Mouse (Mus musculus) right cerebral cortex, postnatal 4 days (tissue): ENCODE results near the gene Nrde2.

Experiments
- DNase-seq: peaks from one replicate; pipeline ENCODE4 v3.0.0-alpha.2; 2022

The Nrde2 gene

GRCm38 (mm10) chr12:100122921-100123381, 36.5 kb downstream of the Nrde2 start:
- no peak for DNase-seq

DNA sequence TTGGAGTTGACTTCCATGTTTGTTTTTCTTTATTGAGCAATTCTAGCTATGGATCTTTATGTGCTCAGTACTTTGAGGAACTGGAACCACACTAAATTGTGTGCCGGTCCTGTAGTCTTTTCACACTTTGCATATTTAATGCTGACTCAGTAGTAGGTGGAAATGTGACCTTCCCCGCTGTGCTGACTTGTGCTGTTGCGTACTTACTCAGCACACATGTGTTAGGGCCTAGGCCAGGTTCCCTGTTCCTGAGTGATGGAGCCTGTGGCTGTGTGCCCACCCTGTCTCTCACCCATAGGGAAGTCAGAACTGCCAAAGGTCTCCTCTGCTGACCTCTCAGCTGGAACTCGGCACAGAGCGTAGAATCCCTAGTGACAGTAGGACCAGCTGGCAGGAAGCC, 43.5 kb downstream of the Nrde2 start:
- DNase-seq = no peak

DNA sequence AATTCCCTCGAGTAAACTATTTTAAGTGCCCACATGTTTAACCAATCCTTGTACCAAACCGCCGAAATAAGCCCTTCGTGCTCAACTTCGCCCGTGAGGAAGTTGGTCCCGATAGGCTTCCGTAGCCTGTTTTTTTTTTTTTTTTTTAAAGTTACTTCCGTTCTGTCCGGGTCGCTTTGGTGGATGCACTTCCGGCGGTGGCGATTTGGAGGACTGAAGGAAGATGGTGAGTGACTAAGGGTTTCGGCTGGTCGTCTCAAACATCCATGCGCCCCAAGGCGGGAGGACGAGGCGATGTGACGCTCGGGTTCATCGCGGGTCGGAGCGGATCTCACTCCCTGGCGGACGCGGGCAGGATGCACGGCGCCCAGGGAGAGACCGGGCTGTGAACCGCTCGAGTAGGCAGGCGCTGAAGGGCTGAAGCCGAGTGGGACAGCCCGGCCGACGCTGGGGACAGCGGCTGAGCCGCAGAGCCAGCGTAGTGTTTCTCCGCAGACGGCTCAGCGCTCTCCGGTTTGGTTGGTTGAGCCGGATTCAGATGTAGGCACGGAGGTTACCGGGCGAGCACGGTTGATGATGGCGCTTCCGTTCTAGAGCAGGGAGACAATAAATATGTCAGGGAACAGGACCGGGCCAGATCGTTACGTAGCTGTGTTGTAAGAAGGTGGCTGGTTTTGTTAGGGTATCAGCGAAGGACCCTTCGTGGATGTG, 49.3 kb downstream of the Nrde2 start, which contains the start of gene Psmc1:
Gene Psmc1, plus strand, starts transcription at position 169 of the 711 bp plus-strand sequence.
- DNase-seq = peak; percentile 74

DNA sequence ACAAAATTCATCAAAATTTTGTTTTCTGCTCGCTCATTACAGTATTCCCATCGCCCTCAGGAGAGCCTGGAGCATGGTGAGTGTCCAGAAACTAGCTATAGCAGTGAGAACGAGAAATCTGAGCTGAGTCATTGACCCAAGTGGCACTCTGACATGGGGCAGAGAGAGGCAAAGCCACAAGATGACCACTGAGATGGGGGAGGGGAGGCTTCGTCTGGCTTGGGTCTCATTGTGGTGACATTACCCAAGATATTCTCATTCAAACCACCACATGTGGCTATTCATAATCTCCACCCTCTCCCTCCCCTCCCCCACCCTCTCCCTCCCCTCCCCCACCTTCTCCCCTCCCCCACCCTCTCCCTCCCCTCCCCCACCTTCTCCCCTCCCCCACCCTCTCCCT, 52.0 kb downstream of the Nrde2 start:
- no peak for DNase-seq

GRCm38 (mm10) chr12:100106275-100106895, 53.1 kb downstream of the Nrde2 start:
- peak; percentile 92 for DNase-seq

DNA sequence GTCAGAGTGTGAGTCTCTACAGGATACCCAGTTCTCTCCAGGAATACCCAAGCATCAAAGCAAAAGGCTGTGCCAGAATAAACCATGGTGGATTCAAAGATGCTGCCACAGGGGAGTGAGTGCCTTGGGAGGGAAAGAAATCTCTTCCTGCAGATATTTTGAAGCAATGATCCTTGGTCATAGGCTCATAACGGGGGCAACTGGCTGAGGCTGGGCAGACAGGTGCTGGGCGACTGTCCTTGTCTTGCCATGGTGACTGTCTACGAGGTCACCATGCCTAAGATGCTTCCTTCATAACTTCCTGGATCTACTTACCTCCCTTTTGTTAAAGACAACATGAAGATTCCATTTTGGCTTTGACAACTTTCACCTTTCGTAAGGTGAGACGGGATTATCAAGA, 54.9 kb downstream of the Nrde2 start:
- no peak for DNase-seq

- DNase-seq = no peak
These were observed 57.8 kb downstream of the Nrde2 start for GRCm38 (mm10) chr12:100101651-100102050.

- no peak for DNase-seq
These were observed 58.8 kb downstream of the Nrde2 start for GRCm38 (mm10) chr12:100100707-100101030.

DNA sequence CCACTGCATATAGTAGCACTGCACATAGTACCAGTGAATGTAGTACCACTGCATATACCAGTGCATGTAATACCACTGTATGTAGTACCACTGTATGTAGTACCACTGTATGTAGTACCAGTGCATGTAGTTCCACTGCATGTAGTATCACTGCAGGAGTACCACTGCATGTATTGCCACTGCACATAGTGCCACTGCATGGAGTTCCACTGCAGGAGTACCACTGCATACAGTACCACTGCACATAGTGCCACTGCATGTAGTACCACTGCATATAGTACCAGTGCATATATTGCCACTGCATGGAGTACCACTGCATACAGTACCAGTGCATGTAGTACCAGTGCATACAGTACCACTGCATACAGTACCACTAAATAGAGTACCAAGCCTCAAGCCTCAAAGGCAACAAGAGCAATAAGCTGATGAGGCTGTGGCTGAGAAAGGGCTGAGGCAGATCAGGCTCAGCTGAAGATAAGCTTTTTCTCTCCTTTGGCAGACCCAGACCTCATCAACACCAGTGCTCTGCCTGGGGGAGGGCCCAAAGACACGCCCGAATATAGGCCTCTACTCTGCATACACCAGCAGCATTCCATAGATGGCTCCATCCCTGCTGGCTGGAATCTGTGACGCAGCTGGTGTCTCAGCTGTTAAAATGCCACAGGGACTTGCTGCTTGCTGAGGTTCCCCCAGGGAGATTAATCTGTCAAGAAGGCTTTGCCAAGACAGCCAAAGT, 59.3 kb downstream of the Nrde2 start:
- no peak for DNase-seq

DNA sequence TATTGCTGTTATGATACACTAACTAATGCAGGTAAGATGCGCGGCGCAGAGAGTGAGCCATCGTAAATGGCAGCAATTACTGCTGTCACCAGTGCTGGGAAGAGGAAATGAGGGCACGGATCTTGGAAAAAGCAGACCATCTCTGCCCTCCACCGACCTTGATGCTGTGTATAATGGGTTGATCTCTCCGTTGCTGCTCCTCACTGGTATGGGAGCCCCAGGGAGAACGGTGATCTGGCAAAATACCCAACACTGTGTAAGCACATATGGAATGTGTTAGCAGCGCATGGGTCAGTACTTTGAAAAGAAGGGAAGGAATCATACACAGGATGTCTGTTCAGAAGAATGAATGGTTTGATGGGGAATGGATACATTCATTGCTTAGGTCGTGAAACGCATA, 66.4 kb downstream of the Nrde2 start:
- no peak for DNase-seq

GRCm38 (mm10) chr12:100090750-100091149, 68.7 kb downstream of the Nrde2 start:
- no peak for DNase-seq

GRCm38 (mm10) chr12:100089265-100089664, 70.2 kb downstream of the Nrde2 start:
- no peak for DNase-seq

DNA sequence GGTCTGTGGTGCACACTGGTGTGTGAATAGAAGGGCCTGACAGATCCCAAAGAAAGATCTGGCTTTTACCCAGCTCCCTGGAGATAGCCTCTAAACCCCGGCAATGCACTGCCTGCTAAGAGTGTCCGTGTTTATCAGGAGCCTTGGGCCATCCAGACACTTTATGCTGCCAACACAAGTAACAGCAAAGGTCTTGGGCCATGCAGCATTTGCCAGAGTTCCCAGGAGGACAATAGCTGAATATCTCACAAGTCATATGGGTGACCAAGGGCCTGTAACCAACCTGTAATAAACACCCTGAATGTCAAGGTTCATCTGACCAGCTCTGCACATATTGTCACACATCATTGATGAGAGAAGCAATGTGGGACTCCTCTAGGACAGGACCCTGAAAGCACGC, 71.4 kb downstream of the Nrde2 start:
- no peak for DNase-seq

- DNase-seq = no peak
These were observed 79.7 kb downstream of the Nrde2 start for GRCm38 (mm10) chr12:100079636-100080286.

- no peak for DNase-seq
These were observed 83.7 kb downstream of the Nrde2 start for GRCm38 (mm10) chr12:100075715-100076114.
